ENCODE assay signal across 7 mouse cellular contexts in the genomic region with DNA sequence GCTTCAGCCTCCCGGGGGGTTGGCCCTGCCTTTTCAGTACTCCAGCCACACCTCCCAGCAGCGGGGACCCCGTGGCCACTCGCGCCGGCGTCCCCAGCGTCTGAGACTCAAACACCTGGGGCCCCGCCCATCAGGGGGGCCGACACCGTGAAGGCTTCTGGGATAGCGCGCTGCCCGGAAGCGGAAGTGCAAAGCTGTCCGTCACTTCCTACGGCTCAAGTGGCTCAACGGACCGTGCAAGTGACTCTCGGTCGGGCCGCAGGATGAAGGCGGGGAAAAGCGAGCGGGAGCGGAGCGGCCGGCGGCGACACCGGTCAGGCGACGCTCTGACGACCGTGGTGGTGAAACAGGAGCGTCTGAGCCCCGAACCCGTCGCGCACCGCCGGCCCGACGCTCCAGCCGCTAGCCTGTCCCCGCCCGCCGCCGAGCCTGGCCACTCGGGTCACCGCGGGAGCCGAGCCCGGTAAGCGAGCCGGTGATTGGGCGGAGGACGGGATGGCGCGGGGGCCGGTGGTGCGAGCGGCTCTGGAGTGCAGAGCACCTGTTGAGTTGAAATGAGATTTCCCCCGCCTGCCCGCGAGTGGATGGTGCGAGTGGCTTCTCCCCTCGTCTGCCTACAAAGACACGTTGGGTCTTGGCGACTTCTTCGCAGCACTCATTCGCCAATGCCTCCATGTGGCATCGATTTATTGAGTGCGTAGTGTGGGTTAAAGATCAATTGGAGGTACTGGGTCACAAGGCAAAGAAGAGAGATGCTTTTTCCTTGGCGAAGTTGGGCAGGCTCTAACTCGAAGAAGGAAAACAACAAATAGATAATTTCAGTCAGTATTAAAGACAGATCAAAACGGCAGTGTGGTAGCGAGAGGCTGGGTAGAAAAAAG. TPM values are rescaled to one million over a fixed set of nuclear protein-coding genes. Genes with fewer than 3 reads are reported as not detected.
DNase-seq lines count a peak whose midpoint lies in the region; ATAC-seq lines count a peak whose summit lies in the region.

A gene (plus strand): TSS at position 183 of the 881 bp plus-strand sequence.

- peak within 1 kb of the TSS; percentile 65 for H3K27ac ChIP-seq in intestine, embryonic 16.5 days (ENCODE audit: low read length)
- no peak within 1 kb of the TSS for H3K27ac ChIP-seq in midbrain, embryonic 11.5 days (ENCODE audit: low read depth, low read length)

- peak within 1 kb of the TSS; percentile 90 for H3K9ac ChIP-seq in intestine, embryonic 16.5 days (ENCODE audit: low read depth, low read length)
- peak within 1 kb of the TSS; percentile 80 for H3K9ac ChIP-seq in midbrain, embryonic 11.5 days (ENCODE audit: low read length)

- H3K4me3 ChIP-seq in intestine, embryonic 16.5 days (ENCODE audit: low read length): peak within 1 kb of the TSS; percentile 93
- H3K4me3 ChIP-seq in midbrain, embryonic 11.5 days (ENCODE audit: low read depth, low read length): peak within 1 kb of the TSS; percentile 85

- WGBS in intestine, embryonic 16.5 days: under 1% methylated on average over 73 of the region's 78 CpGs
- WGBS in midbrain, embryonic 11.5 days: under 1% methylated on average over 78 of the region's 78 CpGs

- intact Hi-C loops in gastrocnemius, postnatal 36 days (cut with DNase I): loop anchor here (10.0 kb wide), 1 partner anchor 212 kb away; a partner anchor contains a TSS
- intact Hi-C loops in left cerebral cortex, postnatal 36 days (cut with DNase I): loop anchor here (2.0 to 10.0 kb wide), 2 partner anchors 18 to 262 kb away; a partner anchor contains a TSS

- peaks cover 10% of the 10 kb centered on the region; the same call in 1 of the 2 replicates for H3K36me3 ChIP-seq in intestine, embryonic 16.5 days (ENCODE audit: control insufficient read depth, insufficient read depth, low read length)
- H3K36me3 ChIP-seq in midbrain, embryonic 11.5 days (ENCODE audit: control insufficient read depth, insufficient read depth, low read length): peaks cover 17% of the 10 kb centered on the region

- ATAC-seq in intestine, embryonic 16.5 days: peak; percentile 95
- ATAC-seq in midbrain, embryonic 11.5 days (ENCODE audit: low FRiP score): peak; percentile 94

- H3K4me2 ChIP-seq in intestine, embryonic 16.5 days (ENCODE audit: low read depth, low read length): peak within 1 kb of the TSS; percentile 90
- peak within 1 kb of the TSS; percentile 65 for H3K4me2 ChIP-seq in midbrain, embryonic 11.5 days

- H3K4me1 ChIP-seq in intestine, embryonic 16.5 days (ENCODE audit: control insufficient read depth, insufficient read depth, low read length): peaks cover 14% of the 10 kb centered on the region
- H3K4me1 ChIP-seq in midbrain, embryonic 11.5 days (ENCODE audit: control insufficient read depth, insufficient read depth, low read length): peaks cover 13% of the 10 kb centered on the region

- H3K9me3 ChIP-seq in intestine, embryonic 16.5 days (ENCODE audit: control insufficient read depth, low read length): no peaks in the 10 kb centered on the region
- H3K9me3 ChIP-seq in midbrain, embryonic 11.5 days (ENCODE audit: control insufficient read depth, low read length): no peaks in the 10 kb centered on the region

- DNase-seq in adrenal gland, adult 18-20 months (ENCODE audit: low spot score in 2 of 2): peak; percentile 92 to 93
- peak; percentile 98 for DNase-seq in embryo, embryonic 11 days
- DNase-seq in gastrocnemius, postnatal 36 days: peak; percentile 90 to 91
- peak; percentile 93 to 95 for DNase-seq in left cerebral cortex, postnatal 36 days (ENCODE audit: low spot score in 2 of 2)
- peak; percentile 99 for DNase-seq in midbrain, embryonic 11.5 days (ENCODE audit: low spot score, missing footprints)
- DNase-seq in skeletal muscle tissue, adult 2 months (ENCODE audit: low read depth, low spot score): peak; percentile 85

- H3K27me3 ChIP-seq in intestine, embryonic 16.5 days (replicated peaks; ENCODE audit: control insufficient read depth, insufficient read depth, low read length): 0 out of 2 replicates have a peak, but pooled peaks cover 3% of the 10 kb centered on the region
- H3K27me3 ChIP-seq in midbrain, embryonic 11.5 days (ENCODE audit: control insufficient read depth, insufficient read depth, low read length): no peaks in the 10 kb centered on the region

RNA-seq across cellular contexts. Expression of the gene that starts here (rescaled TPM):
- 10 to 100 TPM; 16.9 to 20.7 TPM for total RNA-seq in adrenal gland, adult 18-20 months (2021)
- 1 to 10 TPM; 3.5 to 4.1 TPM for total RNA-seq in gastrocnemius, postnatal 36 days (2021)
- polyA plus RNA-seq in intestine, embryonic 16.5 days (2015; fragmentation: Nextera tagmentation; extraction: Ambion mirVana): 21.3 and 22.7 TPM in 2 replicates
- total RNA-seq in left cerebral cortex, postnatal 36 days (2021): 10 to 100 TPM; 13.6 to 14.2 TPM
- 38.0 and 41.0 TPM in 2 replicates for polyA plus RNA-seq in midbrain, embryonic 11.5 days (2014; fragmentation: Nextera tagmentation; extraction: Ambion mirVana)
